Mouse (Mus musculus): ENCODE data around the gene Gm21983.

Gm21983 gene

DNA sequence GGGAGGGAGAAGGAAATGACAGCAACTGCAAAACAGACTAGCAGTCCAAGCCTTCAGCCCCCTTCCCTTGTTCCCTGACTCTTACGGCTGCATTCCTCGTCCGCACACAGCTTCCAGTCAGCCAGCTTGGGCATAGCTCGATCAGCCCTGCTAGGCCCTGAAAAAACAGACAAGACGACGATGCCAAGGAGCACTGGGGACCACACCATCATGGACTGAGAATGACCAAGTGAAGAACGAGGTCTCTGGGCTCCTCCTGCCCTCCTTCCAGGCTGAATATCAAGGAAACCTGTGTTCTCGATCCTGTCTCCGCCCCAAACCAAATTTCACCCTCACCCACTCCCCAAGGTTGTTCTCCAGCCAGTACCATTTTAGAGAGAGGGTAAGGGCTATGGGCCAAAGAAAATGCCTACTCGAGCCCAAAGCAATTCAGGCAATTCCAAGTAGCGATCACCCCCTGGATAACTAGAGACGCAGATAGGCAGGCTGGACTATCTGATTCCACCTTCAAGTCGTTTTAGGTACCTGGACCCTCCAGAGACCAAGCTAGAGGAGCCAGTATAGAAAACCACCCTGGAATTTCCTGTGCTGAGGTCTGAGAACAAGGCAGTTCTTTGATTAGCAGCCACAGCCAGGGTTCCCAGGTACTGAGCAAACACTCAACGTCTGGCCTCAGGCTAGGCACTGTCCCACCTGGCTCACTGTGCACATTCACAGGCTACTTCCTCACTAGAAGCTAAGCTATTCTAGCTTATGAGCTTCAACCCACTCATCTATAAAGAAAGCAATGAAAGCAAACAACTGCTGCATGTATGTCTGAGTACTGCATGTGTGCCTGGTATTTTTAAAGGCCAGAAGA, at the start of gene Gm21983, which contains the start of gene Mia:
TSS of gene Gm21983 (minus strand) at position 250 of the 859 bp plus-strand sequence.
TSS of gene Mia (minus strand) at position 321 of the 859 bp plus-strand sequence.
- no peak for DNase-seq

DNA sequence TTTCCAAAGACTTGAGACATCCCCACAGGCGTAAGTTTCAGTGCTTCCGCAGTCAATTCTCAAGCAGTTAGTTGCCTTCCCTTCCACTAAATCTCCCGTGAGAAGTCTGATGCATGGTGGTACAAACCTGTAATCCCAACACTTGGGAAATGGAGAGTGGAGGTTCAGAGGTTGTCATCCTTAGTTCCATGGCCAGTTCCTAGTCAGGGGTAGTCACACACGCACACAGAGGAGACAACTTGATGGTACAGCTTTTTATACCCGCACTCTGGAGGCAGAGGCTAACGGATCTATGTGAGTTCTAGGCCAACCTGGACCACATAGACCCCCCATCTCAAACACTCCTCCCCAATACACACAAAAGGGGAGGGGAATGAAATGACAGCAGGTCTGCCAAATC, 48.0 kb upstream of the Gm21983 start:
- no peak for DNase-seq

DNA sequence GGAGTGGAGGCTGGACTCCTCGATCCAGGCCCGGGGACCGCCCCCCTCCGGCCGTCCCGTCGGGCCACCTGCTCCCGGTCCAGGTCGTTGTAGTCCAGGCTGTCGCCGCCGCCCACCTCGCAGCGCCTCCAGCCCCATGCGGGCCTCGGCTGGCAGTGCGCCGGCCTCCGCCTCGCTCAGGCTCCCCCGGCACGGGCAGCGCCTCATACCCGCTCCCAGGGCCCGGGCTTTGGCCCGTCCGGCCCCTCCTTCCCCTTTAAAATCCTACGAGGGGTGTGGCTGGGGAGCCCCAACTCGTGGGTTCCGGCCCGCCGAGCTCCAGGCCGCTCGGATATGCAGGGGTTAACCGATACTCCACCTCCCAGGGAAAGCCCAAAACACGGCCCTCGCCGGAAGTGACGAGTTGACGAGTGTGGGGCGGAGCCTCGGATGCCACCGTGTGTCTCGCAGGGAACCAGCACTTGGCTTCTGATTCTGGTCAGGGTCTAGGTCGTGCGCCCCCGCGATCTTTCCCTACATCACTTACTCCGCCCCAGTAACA, 47.5 kb upstream of the Gm21983 start, which contains the start of gene Itpkc:
TSS of gene Itpkc (minus strand) at position 381 of the 541 bp plus-strand sequence.
- DNase-seq, result peak; percentile 83 to 86

DNA sequence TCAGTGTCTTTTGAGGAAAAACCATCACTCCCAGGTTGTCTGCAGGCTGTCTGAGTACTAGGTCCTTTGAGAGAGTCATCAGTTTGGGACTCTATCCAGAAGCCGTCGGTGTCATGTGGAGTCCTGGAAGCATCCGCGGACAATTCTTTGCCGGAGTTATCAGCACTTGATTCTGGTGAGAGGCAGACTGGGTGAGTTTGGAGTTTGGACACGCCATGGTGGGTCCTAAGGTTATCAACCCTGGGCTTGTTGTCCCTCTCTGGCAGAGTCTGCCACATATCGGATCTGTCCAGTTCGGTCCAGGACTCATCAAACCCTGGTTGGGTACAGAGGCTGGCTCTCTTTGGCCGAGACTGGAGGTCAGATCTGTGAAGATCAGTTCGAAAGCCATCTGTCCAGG, 46.8 kb upstream of the Gm21983 start:
- DNase-seq, result no peak

DNA sequence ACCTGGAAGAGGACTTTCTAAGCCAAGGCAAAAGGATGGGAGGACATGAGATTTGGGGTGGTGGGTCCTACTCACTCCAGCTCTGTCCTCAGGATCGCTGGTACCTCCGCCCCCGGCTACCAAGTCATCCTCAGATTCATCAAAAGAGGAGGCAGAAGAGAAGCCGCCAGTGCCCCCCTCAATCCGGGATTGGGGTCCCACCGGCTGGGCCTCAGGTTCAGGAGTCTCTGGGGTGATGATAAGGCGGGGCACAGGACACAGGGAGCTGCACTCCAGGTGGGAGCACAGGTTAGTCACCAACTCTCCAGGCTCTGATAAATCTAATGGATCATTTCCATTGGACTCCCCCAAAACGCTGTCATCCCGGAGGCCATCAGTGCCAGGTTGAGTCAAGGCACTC, 46.4 kb upstream of the Gm21983 start:
- DNase-seq, result no peak

DNA sequence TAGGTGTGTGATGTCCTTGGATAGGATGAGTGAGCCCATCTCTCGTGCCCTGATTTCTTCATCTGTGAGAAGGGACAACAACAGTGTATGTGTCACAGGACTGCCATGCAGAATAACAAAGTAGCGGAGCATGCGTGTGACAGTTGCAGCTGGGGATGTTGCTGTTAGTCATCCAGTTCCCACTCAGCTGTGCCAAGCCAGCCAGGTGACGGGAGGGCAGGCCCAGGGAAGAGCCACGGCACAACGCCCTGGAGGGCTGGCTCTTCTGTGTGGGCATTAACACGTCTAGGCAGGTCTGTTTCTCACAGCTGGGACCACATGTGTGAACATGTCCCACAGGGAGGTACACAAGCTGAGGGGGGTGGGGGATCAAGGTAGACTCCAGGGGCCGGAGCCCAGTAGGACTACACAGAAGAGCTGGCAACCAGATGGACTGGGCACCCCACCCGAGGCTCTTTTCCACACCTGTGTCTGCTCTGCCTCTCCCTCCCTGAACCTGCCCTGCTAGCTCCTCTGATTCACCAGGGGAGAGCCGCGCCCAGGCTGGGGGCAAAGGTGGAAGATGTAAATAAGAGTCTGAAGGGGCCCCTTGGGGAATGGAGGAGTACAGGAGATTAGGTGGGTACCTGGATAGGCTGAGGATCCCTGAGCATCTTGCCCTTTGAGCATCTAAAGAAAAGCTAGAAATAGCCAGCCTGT, 44.1 kb upstream of the Gm21983 start:
- no peak for DNase-seq

DNA sequence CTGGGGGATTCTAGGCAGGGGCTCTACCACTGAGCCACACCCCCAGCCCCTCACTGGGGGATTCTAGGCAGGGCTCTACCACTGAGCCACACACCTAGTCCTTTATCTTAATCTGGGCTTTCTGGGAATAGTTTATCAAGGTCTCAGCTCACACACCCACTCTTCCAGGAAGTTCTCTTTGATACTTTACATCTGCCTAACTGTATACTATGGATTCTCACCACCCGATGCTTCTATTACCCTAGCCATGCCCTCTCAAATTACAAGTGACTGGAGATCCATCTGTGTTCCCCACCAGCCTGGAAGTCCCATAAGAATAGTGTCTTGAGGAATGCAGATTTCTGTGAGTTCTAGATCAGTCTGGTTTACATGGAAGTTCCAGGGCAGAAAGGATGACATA, 41.7 kb upstream of the Gm21983 start:
- no peak for DNase-seq

DNA sequence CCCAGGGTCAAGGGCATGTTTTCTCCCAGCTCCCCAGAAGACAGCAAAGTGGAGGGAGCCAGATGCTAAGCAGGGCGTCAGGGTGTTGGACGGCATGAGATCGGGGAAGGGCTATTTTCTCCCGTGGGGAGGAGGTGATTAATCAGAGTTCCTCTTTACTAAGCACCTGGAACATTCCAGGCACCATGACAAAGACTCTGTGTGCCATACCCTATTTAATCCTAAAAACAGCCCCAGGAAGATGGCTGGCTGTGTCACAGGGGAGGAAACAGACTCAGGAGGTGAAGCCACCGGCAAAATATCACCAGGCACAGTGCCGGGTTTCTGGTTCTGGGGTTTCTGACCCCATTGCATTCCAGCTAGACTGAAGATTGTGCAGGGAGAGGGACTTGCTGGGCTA, 41.1 kb upstream of the Gm21983 start:
- no peak for DNase-seq

DNA sequence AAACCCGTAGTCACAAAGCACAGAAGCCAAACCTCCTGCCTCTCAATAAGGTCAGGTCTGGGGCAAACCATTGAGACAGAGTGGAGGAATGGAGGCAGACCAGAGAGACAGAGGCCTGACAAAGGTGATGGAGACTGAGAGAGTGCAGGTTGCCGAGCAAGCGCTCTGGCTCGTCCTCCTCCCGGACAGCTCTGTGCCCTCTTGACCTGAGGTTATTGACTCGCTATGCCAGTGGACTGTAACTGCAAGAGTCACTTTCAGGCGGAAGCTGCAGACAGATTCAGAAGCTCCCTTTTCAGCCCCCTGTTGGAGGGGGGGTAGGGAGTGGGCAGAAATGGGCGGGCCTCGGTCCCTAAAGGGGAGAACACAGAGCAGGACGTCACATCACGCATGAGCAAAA, 39.1 kb upstream of the Gm21983 start:
- DNase-seq, result no peak

DNA sequence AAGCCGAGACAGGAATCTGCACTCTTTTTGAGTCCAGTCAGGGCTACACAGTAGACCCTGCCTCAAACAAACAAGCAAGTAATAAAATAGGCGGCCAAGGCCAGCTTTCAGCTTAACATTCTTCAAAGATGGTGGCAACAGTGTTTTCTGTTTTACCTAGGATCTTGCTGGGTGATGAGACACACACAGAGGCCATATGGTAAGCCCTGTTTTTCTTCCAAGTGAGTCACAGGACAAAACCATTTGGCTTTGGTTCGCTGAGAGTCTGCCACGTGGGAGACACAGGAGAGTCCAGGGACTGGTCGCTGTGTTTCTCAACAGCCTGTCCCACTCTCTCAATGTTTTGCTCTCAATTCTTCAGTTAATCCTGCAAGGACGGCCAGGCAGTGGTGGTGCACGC, 37.7 kb upstream of the Gm21983 start:
- DNase-seq, result no peak

DNA sequence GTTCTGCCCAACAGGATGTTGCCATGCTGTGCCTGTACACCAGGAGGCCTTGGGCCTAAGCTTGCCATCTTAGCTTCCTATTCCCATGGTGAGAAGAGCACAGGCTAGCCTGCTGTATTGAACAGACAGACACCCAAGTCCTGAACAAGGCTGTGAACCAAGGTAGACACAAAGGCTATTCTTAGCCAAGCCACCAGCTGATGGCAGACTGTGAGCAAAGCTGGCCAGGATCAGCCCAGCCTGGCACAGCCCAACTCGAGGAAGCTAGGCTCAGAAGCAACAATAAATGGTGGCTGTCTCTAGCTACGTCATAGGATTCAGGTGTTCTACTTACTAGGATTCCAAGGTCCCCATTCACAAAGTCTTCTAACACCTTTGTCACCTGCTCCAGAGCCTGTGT, 31.7 kb upstream of the Gm21983 start:
- no peak for DNase-seq

DNA sequence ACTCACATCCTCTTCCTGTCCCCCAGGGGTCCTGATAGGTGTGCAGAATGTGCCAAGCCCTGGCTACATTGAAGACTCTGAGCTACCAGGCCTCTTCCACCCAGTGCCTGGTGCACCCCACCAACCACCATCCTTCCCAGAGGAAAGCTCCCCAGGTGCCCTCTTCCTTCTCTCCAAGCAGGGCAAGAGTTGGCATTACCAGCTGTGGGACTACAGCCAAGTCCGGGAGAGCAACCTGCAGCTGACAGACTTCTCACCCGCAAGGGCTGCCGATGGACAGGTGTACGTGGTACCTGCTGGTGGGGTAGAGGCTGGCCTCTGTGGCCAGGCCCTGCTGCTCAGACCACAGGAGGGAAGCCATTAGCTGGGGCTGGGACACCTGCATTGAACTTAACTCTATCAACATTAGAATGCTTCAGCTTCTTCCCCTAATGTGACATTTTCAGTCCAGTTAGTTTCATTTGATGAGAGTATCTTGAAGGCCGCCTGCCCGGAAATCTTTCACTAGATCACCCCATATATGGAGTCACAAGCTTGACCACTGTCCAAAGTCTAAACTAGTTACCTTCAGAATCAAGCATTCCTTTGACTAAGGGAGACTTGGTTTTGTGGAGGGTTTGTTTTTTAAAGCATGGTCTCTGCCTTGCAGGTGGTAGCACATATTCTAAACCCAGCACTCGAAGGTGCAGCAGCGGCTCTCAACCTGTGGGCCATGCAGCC, 23.0 kb upstream of the Gm21983 start:
- DNase-seq, result no peak

DNA sequence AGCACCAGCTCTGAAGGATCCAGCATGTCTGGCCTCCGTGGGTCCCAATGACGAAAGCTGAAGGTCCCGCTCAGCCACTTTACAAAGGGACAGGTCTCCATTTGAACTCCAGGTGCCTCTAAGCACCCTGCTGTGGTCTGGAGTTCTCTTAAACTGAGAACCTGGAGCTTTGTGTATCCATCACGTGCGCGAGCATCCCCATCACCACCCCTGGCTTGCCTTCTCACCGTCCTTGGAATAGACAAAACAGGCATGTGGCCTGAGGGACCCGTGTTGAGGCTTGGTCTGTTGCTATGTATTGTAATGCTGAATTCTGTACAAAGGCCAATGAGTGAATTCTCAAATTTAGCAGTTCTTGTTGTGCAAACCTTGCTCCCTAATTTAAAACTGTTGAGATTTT, 17.9 kb upstream of the Gm21983 start:
- DNase-seq, result no peak

DNA sequence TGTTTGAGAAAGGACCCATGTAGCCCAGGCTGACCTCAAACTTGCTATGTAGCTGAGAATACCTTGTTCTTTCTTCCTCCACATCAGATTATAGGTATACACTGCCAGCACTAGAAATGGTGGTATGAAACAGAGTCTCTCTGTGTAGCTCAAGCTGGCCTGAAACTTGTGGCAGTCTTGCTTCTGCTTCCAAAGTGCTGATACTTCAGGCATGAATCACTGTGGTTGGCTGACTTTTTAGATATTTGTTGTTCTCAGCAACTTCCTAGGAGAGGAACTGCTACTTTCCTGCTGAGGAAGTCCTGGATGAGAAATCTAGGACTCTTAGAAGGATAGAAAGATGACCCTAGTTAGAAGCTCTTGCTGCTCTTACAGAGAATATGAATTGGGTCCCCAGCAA, 17.5 kb upstream of the Gm21983 start:
- no peak for DNase-seq

DNA sequence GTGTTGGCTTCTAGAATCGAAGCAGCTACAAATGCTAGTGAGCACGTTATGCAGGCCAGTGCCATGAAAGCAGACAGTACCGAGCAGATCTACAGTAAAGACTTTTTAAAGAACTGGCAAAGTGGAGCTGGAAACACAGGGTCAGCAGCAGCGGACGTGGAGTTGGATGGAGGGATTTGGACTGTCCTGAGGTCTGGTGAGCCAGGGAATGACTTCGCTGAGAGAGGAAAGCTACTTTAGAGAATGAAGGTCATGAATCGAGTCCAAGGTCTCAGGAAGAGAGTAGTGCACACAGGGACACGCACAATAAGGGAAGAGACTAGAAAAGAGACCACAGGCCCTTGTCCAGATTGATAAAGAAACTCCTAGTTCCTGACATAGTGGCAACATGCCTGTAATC, 16.7 kb upstream of the Gm21983 start:
- no peak for DNase-seq

DNA sequence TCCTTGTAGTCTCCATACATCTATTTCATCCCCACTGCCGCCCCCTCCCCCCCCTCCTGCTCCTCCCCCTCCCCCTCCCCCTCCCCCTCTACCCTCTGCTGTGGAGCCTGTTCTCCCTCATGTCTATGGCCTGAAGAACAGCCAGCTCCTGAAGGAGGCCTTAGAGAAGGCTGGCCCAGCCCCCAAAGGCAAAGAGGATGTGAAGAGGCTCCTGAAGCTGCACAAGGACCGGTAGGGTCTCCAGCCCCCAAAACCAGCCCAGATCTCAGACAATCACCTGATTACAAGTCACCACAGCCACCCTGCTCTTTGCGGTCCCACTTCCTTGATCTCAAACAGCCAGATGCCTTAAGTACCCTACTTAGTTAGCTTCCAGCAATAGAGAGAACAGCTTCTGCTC, 16.2 kb upstream of the Gm21983 start:
- DNase-seq, result no peak

DNA sequence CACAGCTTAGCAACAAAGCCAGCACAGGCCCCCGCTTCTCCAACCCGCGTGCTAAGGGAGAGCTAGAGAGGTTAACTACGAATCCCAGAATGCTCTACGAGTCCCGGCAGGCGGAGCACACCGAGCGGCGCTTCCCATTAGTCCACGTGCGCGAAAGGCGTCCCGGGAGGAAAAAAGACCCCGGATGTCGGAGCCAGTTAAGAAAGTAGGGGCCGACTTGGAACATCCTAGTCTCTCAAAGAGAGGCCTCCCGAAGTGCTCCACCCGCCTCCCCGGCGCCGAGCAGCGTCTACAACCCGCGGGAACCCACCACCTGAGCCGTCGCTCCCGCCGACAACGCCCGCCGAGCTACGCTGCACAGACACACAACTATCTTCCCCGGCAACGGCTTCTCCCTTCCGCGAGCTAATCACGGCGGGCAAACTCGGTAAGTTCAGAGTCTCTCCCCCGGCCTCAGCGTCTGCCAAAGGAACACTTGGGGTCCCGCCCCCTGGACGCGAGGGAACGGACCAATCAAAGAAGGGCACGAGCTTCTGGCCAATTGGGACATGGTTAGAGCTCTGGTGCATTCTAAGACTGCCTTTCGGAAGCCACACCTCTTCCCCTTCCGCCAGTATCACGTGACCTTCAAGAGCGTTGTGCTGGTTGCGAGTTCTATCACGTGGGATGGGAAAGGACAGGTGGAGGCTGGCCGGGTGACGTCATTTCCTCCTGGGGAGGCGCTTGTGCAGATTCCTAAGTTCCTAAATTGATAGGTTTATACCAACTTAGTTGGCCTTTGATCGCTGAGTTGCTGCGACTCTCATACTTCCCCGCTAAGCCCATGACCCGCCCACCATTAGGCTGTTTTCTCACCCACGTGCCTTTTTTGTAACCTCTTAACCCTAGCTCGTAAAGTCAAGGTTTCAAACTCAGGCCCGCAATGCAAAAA, 15.1 kb upstream of the Gm21983 start, which contains the start of the genes BC024978 and Snrpa:
TSS of gene BC024978 (plus strand) at position 101 of the 931 bp plus-strand sequence.
TSS of gene Snrpa (minus strand) at position 591 of the 931 bp plus-strand sequence.
- DNase-seq, result peak; percentile 95 to 99

DNA sequence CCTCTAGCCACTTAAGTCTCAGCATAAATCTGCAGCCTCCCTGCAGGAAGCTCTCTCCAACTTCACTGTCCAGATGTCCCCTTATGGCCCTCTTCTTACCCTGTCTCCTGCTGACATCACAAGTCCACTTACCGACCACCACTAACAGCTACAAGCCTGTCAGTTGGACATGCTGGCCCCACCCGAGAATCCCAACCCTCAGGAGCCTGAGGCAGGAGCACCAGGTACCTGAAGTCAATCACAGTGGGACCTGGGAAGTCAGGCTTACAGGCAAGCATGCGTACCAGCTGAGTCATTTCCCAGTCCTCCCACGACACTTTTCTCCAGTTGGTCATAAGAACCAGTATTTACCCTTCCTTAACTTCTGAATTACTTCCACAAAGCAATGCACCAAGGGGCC, 12.8 kb upstream of the Gm21983 start:
- DNase-seq, result no peak

DNA sequence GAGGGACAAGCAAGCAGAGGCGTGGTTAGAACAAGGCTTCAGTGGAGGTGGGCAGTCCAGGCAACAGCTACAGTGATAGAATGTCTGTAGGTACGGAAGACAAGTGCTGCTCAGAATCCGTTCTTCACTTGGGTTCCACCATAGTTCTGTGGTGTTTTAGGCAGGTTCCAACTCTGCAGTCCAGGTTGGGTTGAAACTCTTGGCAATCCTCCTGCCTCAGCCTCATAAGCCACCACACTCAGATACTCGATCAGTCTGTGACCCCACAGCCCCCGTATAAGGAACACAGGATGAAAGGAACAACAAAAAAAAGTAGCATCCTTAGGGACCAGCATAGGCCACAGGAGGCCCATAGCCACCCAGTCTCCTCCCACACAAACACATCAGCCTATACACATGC, 11.5 kb upstream of the Gm21983 start:
- no peak for DNase-seq

DNA sequence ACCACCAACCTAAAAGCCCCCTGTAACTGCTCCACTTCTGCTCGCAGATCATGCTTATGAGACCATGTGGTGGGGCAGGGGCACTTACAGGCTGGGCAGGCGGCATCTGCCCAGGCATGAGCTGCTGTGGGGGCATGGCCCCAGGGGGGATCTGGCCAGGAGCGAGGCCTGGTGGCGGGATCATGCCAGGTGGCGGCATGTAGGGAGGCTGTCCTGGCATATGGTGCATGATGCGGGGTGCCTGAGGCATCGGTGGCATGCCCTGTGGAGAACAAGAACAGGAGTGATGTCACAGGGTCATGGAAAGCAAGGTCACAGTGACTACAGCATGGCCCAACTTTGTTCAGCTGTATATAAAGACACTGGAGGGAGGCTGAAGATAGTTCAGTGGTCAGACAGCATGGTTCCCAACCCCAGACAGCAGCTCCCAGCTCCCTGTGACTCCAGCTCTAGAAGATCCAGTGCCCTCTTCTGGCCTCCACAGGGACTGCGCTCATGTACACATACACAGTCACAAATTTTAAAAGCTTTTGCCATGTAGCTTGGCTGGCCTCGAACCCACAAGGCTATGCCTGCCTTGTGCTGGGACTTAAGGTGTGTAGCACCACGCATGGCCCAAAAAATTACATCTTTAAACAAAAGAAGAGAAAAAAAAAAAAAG, 8.5 kb upstream of the Gm21983 start:
- DNase-seq, result no peak

DNA sequence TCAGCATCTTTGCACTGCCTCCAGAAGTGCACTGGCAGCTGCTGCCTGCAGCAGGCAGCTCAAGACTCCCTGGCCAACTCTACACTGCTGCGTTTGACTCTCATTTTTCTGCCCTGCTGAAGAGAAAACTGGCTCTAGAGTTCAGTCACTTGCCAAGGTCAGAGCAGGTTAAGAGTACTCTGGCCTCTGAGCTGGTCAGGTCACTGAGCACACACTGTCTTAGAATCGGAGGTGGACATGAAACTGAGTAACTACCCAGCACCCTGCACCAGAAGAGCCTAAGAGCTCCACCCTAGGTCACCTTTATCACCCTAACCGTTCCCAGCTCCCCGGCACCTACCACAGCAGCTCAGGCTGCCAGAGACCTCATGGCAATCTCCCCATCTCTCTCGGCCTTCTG, 5.1 kb upstream of the Gm21983 start:
- no peak for DNase-seq

Measured in thymus, adult 18-20 months (tissue).